Mouse (Mus musculus) intestine, embryonic 14.5 days (tissue): ENCODE measurements around the gene Lyrm7. TPM values are rescaled to one million over a fixed set of nuclear protein-coding genes. Genes with fewer than 3 reads are reported as not detected.

Experiments used
- ATAC-seq: fragments of 200-750 bp; cut with Nextera tagmentation; replicated peaks from 2 replicates; pipeline ENCODE4 v1.8.0; 2017; ENCODE audit warnings: low read depth, moderate number of reproducible peaks, moderate TSS enrichment, moderate library complexity; ENCODE audit not compliant: low FRiP score, low TSS enrichment
- DNase-seq: peaks from one replicate; pipeline ENCODE4 v3.0.0-alpha.2; 2018; ENCODE audit warnings: low spot score
- H3K27ac ChIP-seq: fragments of 300-500 bp; sonication (generic); 2 replicates; pipeline ENCODE4 v1.5.1; 2014; ENCODE audit warnings: low read depth, mild to moderate bottlenecking, control low read depth
- H3K27me3 ChIP-seq: fragments of 300-500 bp; sonication (generic); replicated peaks from 2 replicates; pipeline ENCODE4 v1.6.1; 2014; ENCODE audit warnings: low read length, control low read depth; ENCODE audit not compliant: control insufficient read depth, insufficient read depth
- H3K36me3 ChIP-seq: fragments of 300-500 bp; sonication (generic); 2 replicates; pipeline ENCODE4 v1.6.1; 2014; ENCODE audit warnings: low read length, control low read depth; ENCODE audit not compliant: control insufficient read depth, insufficient read depth
- H3K4me1 ChIP-seq: fragments of 300-500 bp; sonication (generic); replicated peaks from 2 replicates; pipeline ENCODE4 v1.6.1; 2014; ENCODE audit warnings: low read length, control low read depth, mixed read lengths; ENCODE audit not compliant: control insufficient read depth, insufficient read depth
- H3K4me2 ChIP-seq: fragments of 300-500 bp; sonication (generic); 2 replicates; pipeline ENCODE4 v1.6.1; 2014; ENCODE audit warnings: low read length
- H3K4me3 ChIP-seq: fragments of 300-500 bp; sonication (generic); 2 replicates; pipeline ENCODE4 v1.5.1; 2014; ENCODE audit warnings: low read depth, low read length, control low read depth, mixed read lengths
- H3K9ac ChIP-seq: fragments of 300-500 bp; sonication (generic); 2 replicates; pipeline ENCODE4 v1.6.1; 2014; ENCODE audit warnings: mild to moderate bottlenecking, low read length
- H3K9me3 ChIP-seq: fragments of 300-500 bp; sonication (generic); 2 replicates; pipeline ENCODE4 v1.6.1; 2016; ENCODE audit warnings: low read length, control low read depth; ENCODE audit not compliant: control insufficient read depth
- WGBS: fragments of 180-500 bp; shearing (Covaris S2); extraction: QIAGEN DNeasy Blood & Tissue Kit; methylation state at CpG from one replicate; pipeline ENCODE4 v1.1.7; 2014; 5-methylcytosine and 5-hydroxymethylcytosine counted together
- polyA plus RNA-seq: library from polyadenylated mRNA; unstranded; fragments of >200 nt; fragmentation: Nextera tagmentation; extraction: Ambion mirVana; gene quantifications from 2 replicates; pipeline ENCODE4 v1.2.1, GENCODE M21; 2014

The Lyrm7 gene
- polyA plus RNA-seq, 1 experiment from 2014 or later, result 8.0 TPM

- Histone ChIP-seq H3K9ac (peak within 1 kb of the TSS; percentile 95), H3K4me3 (peak within 1 kb of the TSS; percentile 87), H3K9me3 (no peaks in the 10 kb centered on the region), H3K36me3 (no peaks in the 10 kb centered on the region), H3K4me1 (peaks cover 10% of the 10 kb centered on the region), H3K27ac (peak within 1 kb of the TSS; percentile 99), H3K4me2 (peak within 1 kb of the TSS; percentile 59), H3K27me3 (no peaks in the 10 kb centered on the region)
- 4% methylated on average over 56 of the region's 56 CpGs for WGBS
- DNase-seq (peak; percentile 99), ATAC-seq (peak; percentile 97)
Observed at GRCm38 (mm10) chr11:54787488-54788474, 72.9 kb downstream of the Lyrm7 start, which contains the start of gene Cdc42se2. Gene Cdc42se2, minus strand, starts transcription at chr11:54787675.

GRCm38 (mm10) chr11:54786858-54787487 lies 73.7 kb downstream of the Lyrm7 start:
- peak overlapping the region; percentile 87 for H3K4me3 ChIP-seq
- no peaks in the 10 kb centered on the region for H3K27me3 ChIP-seq
- under 1% methylated on average over 54 of the region's 54 CpGs for WGBS
- no peaks in the 10 kb centered on the region for H3K36me3 ChIP-seq
- H3K4me1 ChIP-seq, result peaks cover 10% of the 10 kb centered on the region
- ATAC-seq, result peak; percentile 20
- H3K9ac ChIP-seq, result peak overlapping the region; percentile 95
- DNase-seq, result peak; percentile 92
- peak overlapping the region; percentile 59 for H3K4me2 ChIP-seq
- H3K9me3 ChIP-seq, result no peaks in the 10 kb centered on the region
- peak overlapping the region; percentile 99 for H3K27ac ChIP-seq

- no peak overlapping the region for H3K9ac ChIP-seq
- no peak overlapping the region for H3K4me3 ChIP-seq
- H3K9me3 ChIP-seq, result no peaks in the 10 kb centered on the region
- peak overlapping the region; percentile 59 for H3K4me2 ChIP-seq
- DNase-seq, result no peak
- WGBS, result 81% methylated on average over 3 of the region's 3 CpGs
- H3K4me1 ChIP-seq, result peaks cover 10% of the 10 kb centered on the region
- no peaks in the 10 kb centered on the region for H3K36me3 ChIP-seq
- H3K27ac ChIP-seq, result no peak overlapping the region
- ATAC-seq, result no peak
- H3K27me3 ChIP-seq, result no peaks in the 10 kb centered on the region
Observed at GRCm38 (mm10) chr11:54785566-54785965, 75.2 kb downstream of the Lyrm7 start.

GRCm38 (mm10) chr11:54784436-54784835 lies 76.3 kb downstream of the Lyrm7 start:
- H3K4me2 ChIP-seq, result no peak overlapping the region
- no peak for ATAC-seq
- no peak overlapping the region for H3K9ac ChIP-seq
- no peaks in the 10 kb centered on the region for H3K9me3 ChIP-seq
- H3K4me1 ChIP-seq, result peaks cover 10% of the 10 kb centered on the region
- H3K4me3 ChIP-seq, result no peak overlapping the region
- no peaks in the 10 kb centered on the region for H3K36me3 ChIP-seq
- WGBS, result 89% methylated on average over 3 of the region's 3 CpGs
- no peak for DNase-seq
- H3K27ac ChIP-seq, result no peak overlapping the region
- no peaks in the 10 kb centered on the region for H3K27me3 ChIP-seq

GRCm38 (mm10) chr11:54782253-54782652 lies 78.5 kb downstream of the Lyrm7 start:
- Histone ChIP-seq H3K36me3 (no peaks in the 10 kb centered on the region), H3K9me3 (no peaks in the 10 kb centered on the region), H3K4me1 (peaks cover 9% of the 10 kb centered on the region), H3K9ac (no peak overlapping the region), H3K4me2 (no peak overlapping the region), H3K4me3 (no peak overlapping the region), H3K27ac (no peak overlapping the region), H3K27me3 (no peaks in the 10 kb centered on the region)
- DNase-seq (no peak), ATAC-seq (no peak)
- WGBS, result 71% methylated on average over 6 of the region's 6 CpGs

GRCm38 (mm10) chr11:54779946-54780345 lies 80.8 kb downstream of the Lyrm7 start:
- ATAC-seq, result no peak
- no peak overlapping the region for H3K27ac ChIP-seq
- DNase-seq, result no peak
- peaks cover 21% of the 10 kb centered on the region for H3K4me1 ChIP-seq
- no peaks in the 10 kb centered on the region for H3K9me3 ChIP-seq
- no peaks in the 10 kb centered on the region for H3K27me3 ChIP-seq
- H3K4me2 ChIP-seq, result no peak overlapping the region
- H3K36me3 ChIP-seq, result no peaks in the 10 kb centered on the region
- 94% methylated on average over 1 of the region's 1 CpGs for WGBS
- H3K4me3 ChIP-seq, result no peak overlapping the region
- no peak overlapping the region for H3K9ac ChIP-seq

- Histone ChIP-seq H3K4me3 (no peak overlapping the region), H3K36me3 (no peaks in the 10 kb centered on the region), H3K27ac (no peak overlapping the region), H3K27me3 (no peaks in the 10 kb centered on the region), H3K4me1 (peaks cover 26% of the 10 kb centered on the region), H3K4me2 (no peak overlapping the region), H3K9ac (no peak overlapping the region), H3K9me3 (no peaks in the 10 kb centered on the region)
- 42% methylated on average over 1 of the region's 1 CpGs for WGBS
- ATAC-seq (no peak), DNase-seq (no peak)
Observed at GRCm38 (mm10) chr11:54778131-54778844, 82.4 kb downstream of the Lyrm7 start.

- Histone ChIP-seq H3K36me3 (no peaks in the 10 kb centered on the region), H3K4me2 (no peak overlapping the region), H3K9me3 (no peaks in the 10 kb centered on the region), H3K27ac (no peak overlapping the region), H3K27me3 (no peaks in the 10 kb centered on the region), H3K4me3 (no peak overlapping the region), H3K4me1 (peaks cover 26% of the 10 kb centered on the region), H3K9ac (no peak overlapping the region)
- ATAC-seq, result no peak
- DNase-seq, result no peak
- WGBS, result 66% methylated on average over 6 of the region's 6 CpGs
Observed at GRCm38 (mm10) chr11:54777387-54778130, 83.2 kb downstream of the Lyrm7 start.
